ENCODE assay signal across 9 mouse cellular contexts in the genomic region with DNA sequence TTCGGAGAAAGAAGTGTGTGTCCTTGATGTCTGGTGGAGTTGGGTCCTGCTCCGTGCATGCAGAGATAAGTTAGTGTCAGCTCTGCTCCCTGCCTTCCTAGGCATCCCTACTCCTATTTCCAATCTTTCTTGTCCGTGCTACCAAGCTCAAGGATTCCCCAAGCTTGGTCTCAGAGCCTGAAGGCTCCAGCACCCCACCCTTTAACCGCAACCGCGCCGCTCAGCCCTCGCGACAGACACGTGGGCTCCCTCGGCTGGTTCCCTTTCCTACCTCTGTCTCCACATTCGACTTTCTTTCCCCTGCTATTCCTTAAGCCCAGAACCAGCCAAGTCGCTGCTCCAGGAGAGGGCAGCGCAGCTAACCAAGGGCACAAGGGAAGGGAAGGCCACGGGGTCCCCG. TPM values are rescaled to one million over a fixed set of nuclear protein-coding genes. Genes with fewer than 3 reads are reported as not detected.
DNase-seq lines count a peak whose midpoint lies in the region; ATAC-seq and TF ChIP-seq lines count a peak whose summit lies in the region.
"Had no signal": no experiment of that assay in that cellular context is flagged by ENCODE, and none has a peak within 500 bp of the region (broad histone marks: within the 10 kb centered on the region; RNA-seq: fewer than 3 reads in every experiment).

No protein-coding gene starts in this region.

- ATAC-seq in lung, embryonic 14.5 days (ENCODE audit: insufficient read depth), result no peak
- no peak for ATAC-seq in liver, embryonic 11.5 days (replicated peaks; ENCODE audit: low FRiP score)
- ATAC-seq in stomach, embryonic 15.5 days (ENCODE audit: insufficient read depth, low FRiP score, low read depth), result no peak

- no peak overlapping the region for H3K9ac ChIP-seq in lung, embryonic 14.5 days
- H3K9ac ChIP-seq in liver, embryonic 11.5 days (ENCODE audit: low read depth, low read length), result peak overlapping the region; percentile 35; the same call in 1 of the 2 replicates
- H3K9ac ChIP-seq in stomach, embryonic 15.5 days, result peak overlapping the region; percentile 9; the same call in 1 of the 2 replicates

- H3K9me3 ChIP-seq in lung, embryonic 14.5 days (ENCODE audit: low read depth, low read length), result no peaks in the 10 kb centered on the region
- H3K9me3 ChIP-seq in liver, embryonic 11.5 days (ENCODE audit: control insufficient read depth, low read length), result no peaks in the 10 kb centered on the region
- no peaks in the 10 kb centered on the region for H3K9me3 ChIP-seq in stomach, embryonic 15.5 days

- WGBS in cerebellum, adult 2 months, result 5% methylated on average over 16 of the region's 16 CpGs
- WGBS in lung, embryonic 14.5 days, result 3% methylated on average over 16 of the region's 16 CpGs
- 5% methylated on average over 16 of the region's 16 CpGs for WGBS in liver, embryonic 11.5 days
- WGBS in stomach, embryonic 15.5 days, result 2% methylated on average over 16 of the region's 16 CpGs

- peak overlapping the region; percentile 5 for H3K4me3 ChIP-seq in cerebellum, adult 2 months (replicated peaks; ENCODE audit: insufficient read depth, low read depth, low read length)
- peak overlapping the region; percentile 38; the same call in 1 of the 2 replicates for H3K4me3 ChIP-seq in lung, embryonic 14.5 days (ENCODE audit: low read depth, low read length)
- H3K4me3 ChIP-seq in liver, embryonic 11.5 days (ENCODE audit: low read depth, low read length), result peak overlapping the region; percentile 47
- H3K4me3 ChIP-seq in stomach, embryonic 15.5 days (replicated peaks), result peak overlapping the region; percentile 49

- TF ChIP-seq POLR2A in cerebellum, adult 2 months (IDR thresholded peaks at IDR 0.05; ENCODE audit: borderline replicate concordance, insufficient read depth, low read length), result no peak

- H3K4me1 ChIP-seq in cerebellum, adult 2 months (ENCODE audit: control insufficient read depth, insufficient read depth, low read length), result peaks cover 5% of the 10 kb centered on the region
- peaks cover 4% of the 10 kb centered on the region; the same call in 1 of the 2 replicates for H3K4me1 ChIP-seq in lung, embryonic 14.5 days (ENCODE audit: insufficient read depth)
- peaks cover 2% of the 10 kb centered on the region; the same call in 1 of the 2 replicates for H3K4me1 ChIP-seq in liver, embryonic 11.5 days (replicated peaks; ENCODE audit: control insufficient read depth, insufficient read depth, low read length)
- peaks cover 29% of the 10 kb centered on the region for H3K4me1 ChIP-seq in stomach, embryonic 15.5 days

- H3K36me3 ChIP-seq in lung, embryonic 14.5 days (ENCODE audit: insufficient read depth), result no peaks in the 10 kb centered on the region
- no peaks in the 10 kb centered on the region for H3K36me3 ChIP-seq in liver, embryonic 11.5 days (ENCODE audit: control insufficient read depth, insufficient read depth, low read length)
- H3K36me3 ChIP-seq in stomach, embryonic 15.5 days, result no peaks in the 10 kb centered on the region

- no peak for DNase-seq in cerebellum, adult 2 months
- no peak for DNase-seq in cerebellum, adult 8-10 months
- DNase-seq in lung, embryonic 14.5 days, result no peak
- no peak for DNase-seq in lung, postnatal 4 days
- DNase-seq in liver, embryonic 11.5 days (ENCODE audit: low spot score), result no peak
- DNase-seq in layer of hippocampus, adult 18-20 months (ENCODE audit: low spot score in 2 of 2), result no peak
- no peak for DNase-seq in heart, postnatal 4 days

- no peak for TF ChIP-seq CTCF in cerebellum, adult 2 months (IDR thresholded peaks at IDR 0.05; ENCODE audit: borderline replicate concordance, insufficient read depth, low read depth, low read length)
- no peak for TF ChIP-seq CTCF in lung, embryonic 14.5 days (IDR thresholded peaks at IDR 0.05; ENCODE audit: low read depth)

- no peak overlapping the region; the same call in 1 of the 2 replicates for H3K4me2 ChIP-seq in lung, embryonic 14.5 days
- peak overlapping the region; percentile 61 for H3K4me2 ChIP-seq in liver, embryonic 11.5 days
- 0 out of 2 replicates have a peak overlapping the region, but pooled peaks have one; percentile 8 for H3K4me2 ChIP-seq in stomach, embryonic 15.5 days

- peaks cover 11% of the 10 kb centered on the region; the same call in 1 of the 2 replicates for H3K27me3 ChIP-seq in cerebellum, adult 2 months (ENCODE audit: control insufficient read depth, insufficient read depth, low read length)
- peaks cover 80% of the 10 kb centered on the region for H3K27me3 ChIP-seq in lung, embryonic 14.5 days (ENCODE audit: insufficient read depth, low read length)
- H3K27me3 ChIP-seq in liver, embryonic 11.5 days (replicated peaks; ENCODE audit: control insufficient read depth, insufficient read depth, low read length), result peaks cover 93% of the 10 kb centered on the region
- H3K27me3 ChIP-seq in stomach, embryonic 15.5 days (replicated peaks), result peaks cover 81% of the 10 kb centered on the region

- H3K27ac ChIP-seq in cerebellum, adult 2 months (ENCODE audit: insufficient read depth, low read length), result no peak overlapping the region
- no peak overlapping the region for H3K27ac ChIP-seq in lung, embryonic 14.5 days (ENCODE audit: low read depth)
- peak overlapping the region; percentile 33; the same call in 1 of the 2 replicates for H3K27ac ChIP-seq in liver, embryonic 11.5 days (ENCODE audit: low read depth, low read length)
- H3K27ac ChIP-seq in stomach, embryonic 15.5 days, result peak overlapping the region; percentile 78

RNA-seq across cellular contexts. Expression of a gene that starts 1.4 kb away (rescaled TPM):
- polyA plus RNA-seq in cerebellum, adult 2 months (2012; rRNA removed), result 0.33 and 0.49 TPM in 2 replicates
- 0.12 and 0.14 TPM in 2 replicates for polyA plus RNA-seq in lung, embryonic 14.5 days (2014; fragmentation: Nextera tagmentation; extraction: Ambion mirVana)
- polyA plus RNA-seq in liver, embryonic 11.5 days (2014; fragmentation: Nextera tagmentation; extraction: Ambion mirVana), result 2.2 and 2.7 TPM in 2 replicates
- polyA plus RNA-seq in stomach, embryonic 15.5 days (2015; fragmentation: Nextera tagmentation; extraction: Ambion mirVana), result 24.3 and 31.0 TPM in 2 replicates
- total RNA-seq in layer of hippocampus, adult 18-20 months (2021), result under 1 TPM; 0.20 to 0.32 TPM
- total RNA-seq in heart, postnatal 4 days (2021), result under 1 TPM; 0.18 to 0.26 TPM

RNA-seq across cellular contexts. Expression of a gene that starts 14.7 kb away (rescaled TPM):
- polyA plus RNA-seq in cerebellum, adult 2 months (2012; rRNA removed), result 2.6 and 3.7 TPM in 2 replicates
- 0.05 and 0.14 TPM in 2 replicates for polyA plus RNA-seq in lung, embryonic 14.5 days (2014; fragmentation: Nextera tagmentation; extraction: Ambion mirVana)
- polyA plus RNA-seq in liver, embryonic 11.5 days (2014; fragmentation: Nextera tagmentation; extraction: Ambion mirVana), result not detected in 2 replicates
- polyA plus RNA-seq in stomach, embryonic 15.5 days (2015; fragmentation: Nextera tagmentation; extraction: Ambion mirVana), result 0.06 TPM in 1 of 2 replicates, not detected in the other
- 1 to 10 TPM; 1.8 to 3.1 TPM for total RNA-seq in layer of hippocampus, adult 18-20 months (2021)
- not detected for total RNA-seq in heart, postnatal 4 days (2021)
- polyA plus RNA-seq: spleen, adult 2 months had no signal

RNA-seq across cellular contexts. Expression of a gene that starts 57.1 kb away (rescaled TPM):
- polyA plus RNA-seq in cerebellum, adult 2 months (2012; rRNA removed), result 1.7 and 3.3 TPM in 2 replicates
- not detected in 2 replicates for polyA plus RNA-seq in lung, embryonic 14.5 days (2014; fragmentation: Nextera tagmentation; extraction: Ambion mirVana)
- not detected in 2 replicates for polyA plus RNA-seq in liver, embryonic 11.5 days (2014; fragmentation: Nextera tagmentation; extraction: Ambion mirVana)
- 2.2 and 3.9 TPM in 2 replicates for polyA plus RNA-seq in stomach, embryonic 15.5 days (2015; fragmentation: Nextera tagmentation; extraction: Ambion mirVana)
- total RNA-seq in layer of hippocampus, adult 18-20 months (2021), result under 1 TPM in 1 of 2 experiments, not detected in 1; 0.48 TPM
- total RNA-seq in heart, postnatal 4 days (2021), result not detected
- polyA plus RNA-seq: spleen, adult 2 months had no signal

Comparison
In these comparisons a context has a peak if more than half of its experiments do, and no peak if none do; other contexts are left out.
1. H3K27ac ChIP-seq: peak in liver, embryonic 11.5 days (single experiment) and stomach, embryonic 15.5 days (single experiment); none in cerebellum, adult 2 months (single experiment) and lung, embryonic 14.5 days (single experiment).
2. Peak in every context shown above with its lines, with median percentiles within 50 percentile points of each other: H3K4me3 ChIP-seq.